Mouse (Mus musculus) right cerebral cortex, adult 18-20 months (tissue): Measurements from ENCODE around the gene Kank1.

Source experiments
- DNase-seq: peaks from one replicate; pipeline ENCODE4 v3.0.0; 2022; ENCODE audit warnings: mixed read lengths

The Kank1 gene

DNA sequence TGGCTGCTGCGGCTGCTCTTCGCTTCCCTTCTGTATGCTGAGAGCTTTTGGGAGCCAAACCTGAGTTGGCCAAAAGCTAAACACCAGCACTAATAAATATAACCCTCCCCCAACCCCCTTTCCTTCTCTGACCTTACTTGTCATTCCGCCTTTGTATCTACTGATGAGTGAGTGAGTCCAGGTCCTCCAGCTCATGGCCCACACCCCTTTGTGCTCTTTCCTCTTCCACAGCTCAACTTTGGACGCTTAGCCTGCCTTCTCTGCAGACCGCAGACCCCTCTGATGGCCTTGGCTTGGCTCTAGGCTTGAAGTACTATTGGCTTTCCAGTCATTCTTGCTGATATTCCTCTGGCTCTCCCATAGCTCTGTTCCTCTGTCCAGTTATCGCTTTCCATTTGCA, 16.4 kb downstream of the Kank1 start:
- DNase-seq, result no peak

DNA sequence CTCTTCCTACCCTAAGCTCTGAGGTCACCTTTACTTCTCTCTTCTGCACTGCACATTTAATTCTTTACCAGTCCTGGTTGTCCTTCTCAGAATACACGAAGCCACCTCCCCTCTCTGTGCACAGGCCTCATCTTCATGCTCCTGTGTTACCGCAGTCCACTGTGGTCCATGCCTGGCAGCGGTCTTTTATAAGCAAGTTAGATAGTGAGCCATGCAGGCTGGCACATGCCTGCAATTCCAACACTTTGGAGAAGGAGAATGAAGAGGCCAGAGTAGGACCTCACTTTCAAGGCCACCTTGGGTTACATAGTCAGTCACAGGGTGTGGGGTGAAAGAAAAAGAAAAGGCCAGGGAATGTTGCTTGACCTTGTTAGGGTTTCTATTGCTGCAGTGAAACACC, 16.9 kb downstream of the Kank1 start:
- DNase-seq, result no peak

DNA sequence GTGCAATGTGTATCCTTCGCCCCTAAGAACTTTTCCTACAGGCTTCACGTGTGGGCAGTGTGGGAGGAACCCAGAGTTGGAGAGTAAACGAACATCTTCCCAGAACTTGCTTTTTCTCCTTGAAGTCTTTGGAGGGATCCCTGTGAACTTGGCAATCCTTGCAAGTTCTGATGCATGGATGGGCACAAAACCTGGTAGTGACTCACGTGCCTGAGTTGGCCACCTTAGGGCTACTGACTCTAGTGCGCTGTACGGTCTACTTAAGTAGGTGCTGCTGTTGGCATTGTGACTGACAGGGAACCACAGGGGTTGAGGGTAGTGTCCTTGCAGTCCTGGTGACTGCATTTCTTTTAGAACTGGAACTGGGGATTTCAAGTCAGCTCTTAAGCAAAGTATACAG, 21.5 kb downstream of the Kank1 start:
- no peak for DNase-seq

DNA sequence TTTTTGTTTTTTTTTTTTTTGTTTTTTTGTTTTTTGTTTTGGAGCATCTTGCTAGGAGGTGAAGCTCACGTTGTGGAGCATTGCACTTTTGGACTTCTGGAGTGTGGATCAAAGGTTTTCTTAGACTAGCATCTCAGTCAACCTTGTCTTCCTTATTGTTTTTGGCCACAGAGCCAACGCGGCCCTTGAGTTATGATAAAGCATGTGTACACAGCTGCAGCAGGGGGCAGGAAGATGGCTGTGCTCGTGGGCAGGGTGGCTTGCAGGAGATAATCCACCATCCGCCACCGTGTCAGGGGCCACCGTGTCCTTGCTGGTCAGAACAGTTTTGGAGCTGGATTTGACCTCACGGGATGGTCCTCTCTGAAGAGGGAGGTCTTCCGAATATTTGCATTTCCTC, 29.4 kb downstream of the Kank1 start:
- no peak for DNase-seq

DNA sequence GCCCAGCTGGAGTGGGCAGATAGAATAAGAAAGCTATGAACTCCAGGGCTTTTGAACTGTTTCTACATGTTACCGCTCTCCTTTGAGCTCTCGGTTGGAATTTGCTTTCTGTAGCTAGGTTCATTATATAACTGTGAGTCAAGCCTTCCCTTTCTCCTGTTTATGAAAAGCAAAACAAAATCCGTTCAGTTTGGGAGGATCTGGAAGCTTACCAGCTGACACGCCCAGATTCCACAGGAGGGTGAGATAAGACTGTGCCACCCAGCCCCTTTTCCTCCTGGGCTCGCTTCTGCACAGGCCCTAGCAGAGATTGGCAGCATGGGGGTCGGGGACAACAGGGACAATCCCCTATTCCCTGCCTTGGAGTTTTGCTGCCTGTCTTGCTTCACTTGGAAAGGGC, 30.5 kb downstream of the Kank1 start:
- peak; percentile 8 for DNase-seq

DNA sequence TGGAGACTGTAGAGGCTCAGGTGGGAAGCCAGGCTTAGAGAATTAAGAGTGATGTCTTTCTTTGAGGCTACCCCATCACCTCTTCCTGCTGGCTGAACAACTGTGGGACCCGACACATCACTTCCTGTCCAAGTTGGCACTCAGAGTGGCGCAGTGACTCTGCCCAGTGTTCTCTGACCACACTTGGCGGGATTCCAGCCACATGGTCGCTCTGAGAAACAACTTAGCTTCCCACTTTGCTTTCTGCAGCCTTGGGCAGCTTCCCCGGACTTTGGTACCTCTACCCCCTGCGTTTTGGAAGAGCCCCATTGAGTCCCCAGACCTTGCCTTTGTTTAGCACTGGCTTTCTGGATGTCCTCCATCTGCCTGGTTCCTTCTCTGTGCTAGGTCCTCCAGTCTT, 31.8 kb downstream of the Kank1 start:
- peak; percentile 69 for DNase-seq

DNA sequence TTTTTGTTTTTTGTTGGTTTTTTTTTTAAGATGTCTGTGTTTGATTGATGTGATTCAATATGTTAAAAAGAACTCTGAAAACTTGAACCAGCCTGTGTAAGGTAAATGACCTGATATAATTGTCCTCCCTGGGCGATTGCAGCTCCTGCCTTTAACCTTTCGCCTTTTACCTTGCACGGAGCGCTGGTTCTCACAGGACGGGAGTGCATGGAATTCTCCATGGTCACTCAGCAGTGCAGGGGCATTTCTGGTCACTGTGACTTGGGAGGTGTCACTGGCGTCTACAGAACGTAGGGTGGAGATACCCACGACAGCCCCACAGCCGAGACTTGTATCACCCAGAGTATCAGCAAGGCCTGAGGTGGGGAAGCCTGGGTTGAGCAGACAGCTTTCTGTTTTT, 34.8 kb downstream of the Kank1 start:
- no peak for DNase-seq

DNA sequence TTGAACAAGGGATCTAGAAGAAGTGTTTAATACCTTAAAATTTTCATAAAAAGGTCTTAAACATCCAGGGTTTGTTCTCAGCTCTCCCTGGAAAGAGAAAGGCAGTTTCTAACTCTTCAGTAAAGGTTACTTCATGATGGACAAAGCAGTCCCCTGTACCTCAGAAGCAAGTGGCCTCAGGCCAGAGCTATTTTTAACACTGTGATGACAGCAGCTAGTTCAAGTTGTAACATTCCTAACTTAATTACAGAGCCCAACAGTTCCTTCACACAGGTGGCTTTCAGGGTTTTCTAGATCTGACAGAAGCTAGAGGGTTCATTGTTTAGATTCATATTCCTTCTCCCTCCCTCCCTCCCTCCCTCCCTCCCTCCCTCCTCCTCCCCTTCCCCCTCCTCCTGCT, 36.4 kb downstream of the Kank1 start:
- DNase-seq, result no peak

DNA sequence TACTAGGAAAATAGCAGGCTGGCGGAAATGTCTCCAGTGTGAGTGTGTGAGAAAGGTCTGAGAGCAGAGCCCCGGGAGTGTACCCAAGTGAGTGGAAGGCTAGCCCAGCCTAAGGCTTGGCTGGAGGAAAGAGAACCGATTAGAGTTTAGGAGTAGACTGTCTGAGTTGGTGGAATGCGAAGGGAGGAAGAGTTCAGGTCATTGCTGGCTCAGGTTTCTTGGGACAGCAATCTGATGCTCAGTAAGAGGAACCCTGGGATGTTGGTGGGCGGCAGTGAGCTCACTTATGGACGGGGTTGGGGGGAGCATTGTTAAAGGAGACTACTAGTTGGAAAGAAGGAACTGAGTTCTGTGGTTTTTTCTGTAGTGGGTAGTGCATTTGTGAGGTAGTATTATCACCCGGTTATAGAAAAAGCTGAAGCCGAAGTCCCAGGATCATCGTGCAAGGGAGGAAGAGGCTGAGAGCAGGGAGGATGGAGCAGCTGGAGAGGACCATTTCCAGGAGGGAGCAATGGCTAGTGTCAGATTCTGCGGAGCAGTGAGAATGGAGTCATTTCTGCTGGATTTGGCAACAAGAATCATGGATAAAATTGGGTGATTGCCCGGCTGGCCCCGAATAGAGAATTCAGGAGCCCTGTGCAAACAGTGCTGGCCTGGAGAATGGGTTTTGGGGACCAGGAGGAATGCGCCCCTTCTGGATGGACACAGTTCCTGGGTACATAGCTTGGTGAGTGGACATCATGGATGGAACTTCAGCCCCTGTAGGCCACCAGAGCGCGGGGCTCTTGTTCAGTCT, 40.0 kb downstream of the Kank1 start:
- DNase-seq, result no peak

DNA sequence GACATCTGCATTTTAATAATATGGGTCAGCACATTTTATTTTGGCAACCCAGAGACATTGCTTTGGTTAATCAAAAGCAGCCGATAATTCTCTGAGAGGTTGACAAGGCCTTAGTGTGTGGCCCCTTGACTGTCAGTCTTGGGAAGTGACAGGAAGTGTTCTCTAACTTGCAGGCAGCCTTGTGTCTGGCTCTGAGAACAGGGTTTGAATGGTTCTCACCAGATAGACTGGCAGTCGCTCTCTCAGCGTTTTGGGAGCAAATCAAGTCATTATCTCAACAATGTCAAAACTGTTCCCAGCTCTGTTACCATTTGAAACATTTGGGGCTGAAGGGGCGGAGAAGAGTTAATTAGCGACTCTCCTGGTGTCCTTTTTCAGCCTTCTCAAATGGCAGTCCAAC, 41.0 kb downstream of the Kank1 start:
- DNase-seq, result no peak

DNA sequence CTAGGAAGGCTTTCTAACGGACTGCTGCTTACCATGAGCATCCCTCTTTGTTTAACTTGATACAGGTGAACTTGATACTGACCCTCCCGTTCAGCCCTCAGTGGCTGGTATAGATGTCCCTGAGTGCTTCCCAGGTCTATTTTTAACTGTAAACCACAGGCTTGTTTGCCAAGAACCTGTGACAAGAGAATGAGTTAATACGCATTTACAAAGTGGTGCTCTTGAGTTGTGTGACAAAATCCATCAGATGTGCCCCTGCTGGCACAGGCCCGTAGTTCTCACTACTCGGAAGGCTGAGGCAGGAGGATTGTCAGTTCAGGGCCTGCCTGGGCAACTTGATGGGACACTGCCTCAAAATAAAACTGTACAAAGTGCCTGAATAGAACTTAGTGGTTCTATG, 42.8 kb downstream of the Kank1 start:
- DNase-seq, result no peak

DNA sequence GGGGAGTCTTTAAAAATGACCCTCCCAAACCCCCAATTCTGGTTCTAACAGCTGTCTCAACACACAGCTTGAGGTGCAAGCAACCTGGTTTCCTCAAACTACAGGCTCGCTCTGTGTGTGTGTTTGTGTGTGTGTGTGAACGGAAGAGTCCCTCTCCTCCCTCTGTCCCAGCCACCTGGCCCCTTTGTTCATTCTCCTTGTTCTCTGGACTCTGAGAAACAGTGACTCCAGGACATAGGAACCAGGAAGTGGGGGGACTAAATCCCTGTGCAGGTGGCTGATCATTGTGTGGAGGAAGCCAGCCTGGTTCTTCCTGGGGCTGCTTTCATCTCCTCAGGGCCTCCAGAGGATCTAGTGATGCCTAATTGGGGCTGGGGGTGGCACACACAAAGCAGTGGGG, 46.9 kb downstream of the Kank1 start:
- DNase-seq, result no peak

DNA sequence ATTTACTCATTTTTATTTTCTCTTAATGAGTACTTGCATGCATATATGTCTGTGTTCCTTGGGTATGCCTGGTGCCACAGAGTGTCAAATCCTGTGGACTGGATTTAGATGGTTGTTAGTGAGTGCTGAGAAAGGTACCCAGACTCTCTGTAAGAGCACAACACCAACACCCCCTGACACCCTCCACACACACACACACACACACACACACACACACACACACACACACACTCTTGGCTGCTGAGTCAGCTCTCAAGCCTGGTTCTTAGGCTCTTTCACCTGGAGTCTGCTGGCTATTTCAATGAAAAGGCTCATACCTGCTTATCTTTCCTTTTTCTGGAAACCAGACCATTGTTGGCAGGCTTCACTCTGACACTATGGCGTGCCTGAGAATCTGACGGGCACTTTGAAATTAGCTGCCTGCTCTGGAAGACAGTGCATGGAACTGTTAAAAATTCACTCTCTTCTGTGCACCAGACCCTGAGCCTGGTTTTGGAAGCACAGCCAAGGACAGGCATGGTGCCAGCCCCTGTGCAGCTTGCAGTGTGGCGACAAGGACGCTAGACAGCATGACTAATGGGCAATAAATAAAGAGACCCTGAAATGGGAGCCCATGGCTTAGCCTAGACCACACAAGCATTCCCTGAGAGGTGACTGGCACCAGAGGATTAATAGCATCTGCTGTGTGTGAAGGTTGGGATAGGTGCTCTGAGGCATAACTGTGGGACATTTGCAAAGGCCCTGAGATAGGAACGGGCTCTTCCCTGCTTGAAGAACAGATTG, 49.2 kb downstream of the Kank1 start:
- DNase-seq, result peak; percentile 24

DNA sequence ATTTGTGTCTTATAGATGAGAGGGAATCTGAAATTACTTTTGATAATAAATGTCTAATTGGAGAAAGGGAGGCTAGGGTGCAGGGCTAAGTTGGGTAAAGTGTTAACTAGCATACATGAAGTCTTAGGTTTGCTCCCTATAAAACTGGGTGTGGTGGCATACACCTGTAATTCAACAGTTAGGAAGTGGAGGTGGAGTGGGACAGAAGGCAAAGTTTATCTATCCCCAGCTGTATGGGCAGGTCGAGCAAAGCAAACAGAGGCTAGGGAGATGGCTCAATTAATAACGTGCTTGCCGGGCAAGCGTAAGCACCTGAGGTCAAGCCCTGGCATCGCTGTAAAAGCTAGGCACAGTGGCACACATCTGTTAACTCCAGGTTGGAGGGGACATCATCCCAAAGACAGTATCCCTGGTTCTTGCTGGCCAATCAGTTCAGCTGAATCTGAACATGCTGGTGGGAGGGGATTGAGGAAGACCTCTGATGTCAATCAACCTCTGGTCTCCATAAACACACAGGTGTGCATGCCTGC, 54.3 kb downstream of the Kank1 start:
- DNase-seq, result no peak

DNA sequence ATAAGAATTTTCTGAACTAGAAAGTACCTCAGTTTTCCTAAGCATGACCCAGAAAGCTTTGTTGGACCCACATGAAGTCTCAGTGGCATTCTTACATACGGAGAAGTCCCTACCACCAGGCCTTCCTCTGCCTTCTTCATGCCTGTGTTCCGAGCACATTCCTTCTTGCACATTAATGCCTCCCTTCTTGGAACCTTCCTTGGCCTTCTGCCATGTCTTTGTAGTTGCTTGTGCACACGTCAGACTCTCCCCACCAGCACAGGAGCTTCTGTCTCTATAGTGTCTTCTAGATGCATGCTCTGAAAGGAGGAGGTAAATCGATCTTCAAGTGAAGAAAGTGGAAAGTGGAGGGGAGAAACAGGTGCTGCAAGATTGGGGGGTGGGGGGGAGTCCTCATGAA, 58.4 kb downstream of the Kank1 start:
- no peak for DNase-seq

DNA sequence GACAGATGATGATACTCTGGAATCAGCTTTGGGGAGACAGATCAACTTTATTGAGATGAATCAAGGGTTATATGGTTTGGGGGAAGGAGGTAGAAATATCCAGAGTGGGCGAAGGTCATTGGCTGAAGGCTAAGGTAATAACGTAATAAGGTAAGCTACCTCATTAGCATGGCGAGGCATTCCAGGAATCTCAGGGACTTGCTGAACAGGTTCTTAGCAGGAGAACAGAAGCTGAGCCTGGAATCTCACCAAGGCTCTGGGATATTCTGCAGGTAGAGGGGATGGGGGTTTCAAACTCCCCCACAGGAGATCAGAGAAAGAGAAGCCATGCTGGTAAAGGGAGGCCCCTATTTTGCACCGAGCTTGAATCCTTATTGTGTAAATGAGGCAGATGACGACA, 60.5 kb downstream of the Kank1 start:
- DNase-seq, result no peak

DNA sequence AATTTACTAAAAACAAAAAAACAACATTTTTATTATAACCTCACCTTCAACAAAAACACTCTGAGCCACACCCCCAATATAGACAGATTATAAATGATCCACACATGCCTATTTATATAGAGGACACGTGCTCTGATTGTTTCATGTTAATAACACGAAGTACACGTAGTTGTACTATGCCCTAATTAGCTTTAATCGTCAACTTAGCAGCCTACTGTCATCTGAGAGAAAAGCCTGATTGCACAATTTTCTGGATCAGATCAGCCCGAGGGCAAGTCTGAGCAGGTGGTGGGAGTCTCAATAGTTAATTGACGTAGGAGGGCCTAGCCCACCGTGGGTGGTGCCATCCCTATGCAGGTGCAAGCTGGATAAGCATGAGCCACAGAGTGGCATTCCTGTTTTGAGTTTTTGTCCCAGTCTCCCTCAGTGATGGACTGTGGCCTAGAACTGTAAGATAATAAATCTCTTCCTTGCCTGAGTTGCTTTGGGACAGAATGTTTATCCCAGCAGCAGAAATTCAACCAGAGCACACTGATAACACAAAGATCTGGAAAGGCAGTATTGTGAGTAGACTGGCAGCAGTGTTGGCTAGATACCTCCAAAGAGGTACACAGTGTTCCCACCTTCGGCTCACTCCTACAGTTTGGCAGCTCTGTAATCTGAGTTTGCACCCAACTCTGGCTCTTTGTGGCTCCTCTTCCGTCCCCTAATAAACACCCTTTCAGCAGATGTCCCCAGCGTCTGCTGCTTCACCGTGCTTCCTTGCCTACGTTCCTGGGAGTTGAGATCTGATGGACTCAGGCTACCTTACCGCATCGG, 63.3 kb downstream of the Kank1 start:
- no peak for DNase-seq

DNA sequence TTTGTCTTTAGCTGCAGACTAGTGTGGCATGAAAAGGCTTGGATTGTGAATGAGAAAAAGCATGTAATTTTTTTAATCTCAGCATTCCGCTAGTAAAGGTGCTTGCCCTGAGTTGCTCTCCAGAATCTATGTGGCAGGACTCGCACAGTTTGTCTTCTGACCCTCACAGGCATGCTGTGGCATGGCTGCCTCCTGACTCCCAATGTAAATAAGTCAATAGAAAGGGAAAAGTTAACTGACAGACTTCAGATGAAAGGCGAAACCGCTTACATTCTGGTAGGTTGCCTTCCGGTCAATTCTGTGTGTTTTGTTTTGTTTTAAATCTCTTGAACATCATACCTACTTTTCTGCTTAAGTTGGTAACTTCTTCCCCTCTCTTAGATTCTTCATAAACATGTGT, 64.4 kb downstream of the Kank1 start:
- no peak for DNase-seq

DNA sequence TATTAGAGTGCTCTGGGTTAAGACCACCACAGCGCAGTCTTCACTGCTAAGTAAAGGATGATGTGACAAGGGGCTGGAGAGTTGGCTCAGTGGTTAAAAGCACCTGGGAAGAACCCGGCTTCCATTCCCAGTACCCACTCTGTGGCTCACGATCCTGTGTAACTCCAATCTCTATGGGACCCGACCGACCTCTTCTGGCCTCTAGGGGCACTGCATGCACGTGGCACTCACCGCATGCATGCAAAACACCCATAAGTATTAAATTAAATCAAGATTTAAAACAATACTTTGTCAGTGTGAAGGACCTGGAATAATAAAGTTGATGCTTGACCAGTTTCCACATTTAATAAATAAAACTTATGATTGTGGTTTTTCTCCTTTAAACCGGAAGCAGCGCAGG, 69.5 kb downstream of the Kank1 start:
- no peak for DNase-seq

DNA sequence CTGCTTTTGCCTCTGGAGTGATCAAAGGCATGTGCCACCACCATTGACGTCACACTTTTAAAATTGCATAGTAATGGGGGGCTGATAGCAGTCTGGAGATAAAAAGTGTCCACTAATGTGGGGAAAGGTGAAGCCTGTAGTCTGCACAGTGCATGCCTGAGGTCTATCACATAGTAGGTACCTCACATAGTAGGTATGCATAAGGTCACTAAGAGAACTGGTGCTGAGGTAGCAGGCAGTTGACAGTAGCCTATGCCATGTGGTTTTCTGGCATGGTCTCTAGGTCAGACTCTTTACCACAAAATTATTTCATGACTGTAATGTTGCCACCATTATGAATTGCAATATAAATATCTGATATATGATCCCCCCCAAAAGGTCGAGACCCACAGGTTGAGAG, 71.4 kb downstream of the Kank1 start:
- no peak for DNase-seq

DNA sequence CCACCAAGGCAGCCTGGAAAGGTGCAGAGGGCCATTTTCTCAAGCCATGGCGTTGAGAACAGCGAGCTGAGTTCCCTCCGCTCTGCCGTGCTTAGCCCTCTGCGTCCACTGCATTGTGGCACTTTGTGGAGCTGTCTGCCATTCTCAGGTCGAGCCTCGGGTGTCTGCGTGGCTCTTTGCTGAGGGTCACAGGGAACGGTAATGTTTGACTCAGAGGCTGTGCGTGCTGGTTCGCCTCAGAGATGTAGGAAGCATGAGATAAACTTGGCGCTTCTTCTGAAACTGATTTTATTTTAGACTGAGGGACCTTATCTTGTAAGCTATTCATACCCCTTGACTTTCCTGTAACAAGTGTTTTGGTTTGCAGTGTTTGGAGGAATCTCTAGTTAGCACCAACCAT, 72.0 kb downstream of the Kank1 start:
- no peak for DNase-seq

DNA sequence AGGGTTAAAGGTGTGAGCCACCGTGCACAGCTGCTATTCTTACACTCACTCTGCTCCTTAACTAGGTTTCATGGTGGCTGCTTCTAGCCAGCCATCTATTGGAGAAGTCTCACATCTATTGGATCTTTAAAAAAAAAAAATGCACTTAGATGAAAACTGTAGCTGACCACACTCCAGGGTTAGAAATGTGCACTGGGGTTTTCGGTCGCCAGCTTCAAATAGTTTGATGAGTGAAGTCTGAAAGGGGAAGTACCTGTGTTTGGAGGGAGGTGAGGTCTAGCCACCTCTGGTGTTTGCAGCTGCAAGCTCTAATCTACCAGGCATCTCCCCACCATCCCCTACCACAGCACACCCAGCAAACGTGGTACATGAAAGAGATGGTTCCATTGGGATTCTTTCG, 74.2 kb downstream of the Kank1 start:
- no peak for DNase-seq

DNA sequence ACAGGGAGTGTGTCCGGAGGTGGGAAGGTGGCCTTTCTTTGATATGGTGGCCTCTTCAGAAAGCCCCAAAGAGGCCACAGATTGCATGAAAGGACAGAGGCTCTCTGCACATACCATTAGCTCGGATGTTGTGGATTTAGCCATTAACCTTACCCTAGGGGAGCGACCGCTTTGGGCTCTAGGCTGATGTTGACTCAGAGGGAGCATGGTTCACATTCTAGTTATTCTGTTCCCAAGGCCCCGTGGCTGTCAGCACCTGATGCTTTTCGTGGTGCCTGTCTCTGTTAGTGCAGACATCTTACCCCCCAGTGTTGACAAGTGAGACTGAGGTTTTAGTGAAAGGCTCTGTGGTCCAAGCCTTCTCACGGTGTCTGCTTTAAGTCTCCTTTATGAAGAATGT, 74.9 kb downstream of the Kank1 start:
- DNase-seq, result no peak
